Mouse (Mus musculus): Measurements from ENCODE around the gene Erc1.

- TF ChIP-seq EP300 (IDR thresholded peaks at IDR 0.05; ENCODE audit: low read depth) (no peak), CTCF (IDR thresholded peaks at IDR 0.05; ENCODE audit: low read depth) (no peak)
Observed at GRCm38 (mm10) chr6:119662936-119663335, 185.0 kb downstream of the Erc1 start.

Data from liver, embryonic 14.5 days (tissue).